Mouse (Mus musculus): ENCODE results near the gene Ltbp1.

DNA sequence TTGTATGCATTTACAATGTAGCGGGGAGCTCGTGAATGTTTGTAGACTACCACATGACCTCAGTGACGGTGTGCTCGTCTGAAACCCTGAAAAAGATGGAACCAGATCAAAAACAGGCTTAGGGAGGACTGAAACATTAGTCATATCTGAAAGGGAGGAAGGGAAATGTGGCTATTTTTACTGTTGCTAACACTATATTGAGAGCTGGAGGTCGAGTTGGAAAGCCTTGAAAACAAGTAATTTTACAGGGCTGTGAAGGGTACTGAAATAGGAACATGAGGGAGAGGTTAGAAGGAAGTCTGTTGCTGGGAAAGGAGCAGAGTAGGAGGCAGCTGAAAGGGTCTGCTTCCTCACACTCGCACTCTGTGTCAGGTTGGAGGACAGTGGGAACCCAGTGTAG lies 147.7 kb downstream of the Ltbp1 start:
- TF ChIP-seq POLR2A (IDR thresholded peaks at IDR 0.05; ENCODE audit: extremely low read depth, insufficient read depth, low read length) (no peak), CTCF (IDR thresholded peaks at IDR 0.05; ENCODE audit: extremely low read depth, insufficient read depth, low read length) (no peak)
